Mouse (Mus musculus) monocyte, adult 2 months (primary cell): ENCODE data around the gene Ncr1.
"Not testable (repeated sequence)": the region's sequence is repeated elsewhere in the genome, so short reads cannot be mapped to it uniquely, and the experiment has no call there.

ENCODE experiments used
- DNase-seq, 2 experiments: peaks; one replicate each; pipeline ENCODE4 v3.0.0; 2022; ENCODE audit warnings: low spot score in 2 of 2, low read depth in 1 of 2

Ncr1 gene

DNA sequence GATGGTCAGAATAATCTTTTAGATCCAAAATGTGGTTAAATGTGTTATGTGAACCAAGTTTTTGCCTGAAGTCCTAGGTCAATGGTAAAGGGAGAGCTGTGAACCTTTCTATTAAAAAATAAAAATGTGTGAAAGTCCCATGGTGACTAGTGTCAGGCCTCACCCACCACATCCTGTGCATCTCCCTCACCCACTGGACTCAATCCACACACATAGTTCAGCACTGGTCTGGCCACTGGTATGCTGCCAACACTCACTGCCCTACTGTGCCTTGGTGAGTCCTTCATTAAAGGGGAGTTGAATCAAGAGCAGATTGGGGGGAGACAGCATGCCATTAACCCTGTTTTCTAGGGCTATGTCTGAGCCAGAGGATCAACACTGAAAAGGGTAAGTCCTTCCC is at the start of gene Ncr1:
Gene Ncr1 (plus strand): TSS at position 216 of the 400 bp plus-strand sequence.
- DNase-seq, result no peak

DNA sequence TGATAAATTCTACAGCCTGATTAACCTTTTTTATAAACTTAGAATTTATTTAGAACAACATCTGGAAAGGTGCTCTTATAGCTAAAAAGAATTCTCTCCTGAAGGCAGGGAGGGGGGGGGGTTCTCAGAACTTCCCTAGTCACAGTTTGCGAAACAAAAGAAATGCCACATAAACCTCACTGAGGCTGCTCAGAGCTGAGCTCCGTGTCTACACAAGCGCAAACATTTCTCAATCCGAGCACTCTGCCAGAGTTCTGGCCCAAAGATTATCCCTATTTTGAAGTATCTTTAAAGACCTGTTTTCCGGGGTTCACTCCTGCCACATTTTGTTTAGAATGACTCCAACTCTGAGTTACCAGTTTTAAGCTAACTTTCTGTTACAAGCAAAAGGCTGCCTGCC is 44.9 kb upstream of the Ncr1 start:
- no peak for DNase-seq

DNA sequence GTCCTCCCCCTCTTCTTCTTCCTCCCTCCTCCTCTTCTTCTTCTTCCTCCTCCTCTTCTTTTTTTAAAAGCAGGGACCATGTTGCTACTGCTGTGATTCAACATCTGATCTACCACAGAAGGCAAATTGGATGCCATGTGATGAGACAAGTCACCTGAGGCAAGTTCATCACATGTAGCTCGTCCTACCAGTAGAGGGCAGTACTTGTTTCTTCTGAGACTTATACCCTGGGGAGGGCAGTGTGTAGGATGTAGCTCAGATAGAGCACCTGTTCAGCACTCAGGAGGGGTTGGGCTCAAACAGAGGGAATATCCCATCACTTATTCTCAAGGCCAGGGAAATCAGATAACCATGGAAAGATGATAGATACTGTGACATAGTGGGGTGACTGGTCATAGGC is 40.3 kb upstream of the Ncr1 start:
- no peak for DNase-seq

DNA sequence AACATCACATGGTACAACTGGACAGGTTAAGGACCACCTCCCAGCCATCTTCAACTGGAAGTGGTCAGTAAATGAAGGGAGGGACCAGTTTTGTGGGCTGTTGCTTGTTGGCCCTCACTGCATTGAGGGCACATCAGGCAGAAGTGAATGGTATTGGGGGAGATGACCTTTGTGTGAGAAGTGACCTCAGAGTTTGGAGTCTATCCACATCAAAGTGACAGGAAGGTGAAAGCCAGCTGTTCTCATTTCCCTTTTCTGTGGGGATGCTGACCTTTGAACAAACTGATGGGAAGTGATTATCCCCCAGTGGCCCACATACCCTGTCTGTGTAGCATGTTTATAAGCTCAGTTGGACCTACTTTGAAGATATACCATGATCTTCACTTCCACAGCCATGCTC is 37.4 kb upstream of the Ncr1 start:
- no peak for DNase-seq

DNA sequence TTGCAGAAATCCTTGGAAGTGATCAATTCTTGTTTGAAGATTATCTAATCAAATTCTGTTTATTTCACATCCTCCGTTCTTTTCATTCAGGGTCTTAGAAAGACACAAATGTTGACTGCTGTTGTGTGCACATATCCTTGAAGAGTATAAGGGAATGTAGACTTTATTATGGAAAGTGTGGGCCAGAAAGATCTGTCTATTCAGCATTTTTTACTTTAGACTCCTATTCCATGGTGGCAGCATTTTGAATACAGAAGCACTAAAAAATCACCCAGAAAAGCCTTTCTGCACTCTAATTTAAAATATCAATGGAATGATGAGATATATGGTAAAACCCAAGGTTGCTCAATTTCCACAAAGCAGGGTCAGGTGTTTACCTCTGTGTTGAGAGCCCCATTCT is 34.1 kb upstream of the Ncr1 start:
- DNase-seq, result no peak

DNA sequence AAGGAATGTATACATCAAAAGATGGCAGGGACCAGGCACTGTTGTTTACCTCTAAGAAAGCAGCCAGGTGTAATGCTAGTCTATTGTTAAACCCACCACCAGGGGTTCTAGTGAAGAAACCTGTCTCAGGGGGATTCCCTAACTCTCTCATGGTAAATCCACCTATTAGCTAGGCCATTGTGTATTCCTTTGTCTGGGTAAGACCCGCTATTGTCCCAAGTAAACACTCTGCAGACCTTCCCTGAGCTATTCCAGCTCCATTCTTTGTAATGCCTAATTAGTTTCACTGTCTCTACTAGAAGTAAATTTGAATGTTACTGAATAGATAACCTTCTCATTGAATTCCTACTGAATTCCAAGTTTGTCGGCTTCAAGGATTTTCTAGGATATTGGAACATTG is 24.4 kb upstream of the Ncr1 start:
- not testable (repeated sequence) for DNase-seq

DNA sequence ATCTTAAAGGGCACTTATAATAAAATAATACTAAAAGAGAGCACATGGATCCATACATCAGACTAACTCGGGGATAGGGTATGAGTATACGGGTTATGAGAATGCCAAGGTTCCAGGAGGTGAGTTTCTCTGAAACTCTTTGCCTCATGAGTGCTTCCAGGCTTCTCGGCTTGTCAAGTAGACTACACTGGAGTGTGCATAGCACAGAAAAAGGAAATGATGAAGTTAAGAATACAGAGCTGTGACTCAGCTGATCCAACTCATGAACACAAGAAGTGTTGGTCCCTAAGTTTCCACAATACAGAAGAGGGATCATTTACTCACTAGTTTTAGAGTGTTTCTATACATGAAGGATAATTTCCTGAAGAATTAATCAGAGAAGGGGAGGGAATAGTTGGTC is 24.0 kb upstream of the Ncr1 start:
- DNase-seq, result not testable (repeated sequence)

DNA sequence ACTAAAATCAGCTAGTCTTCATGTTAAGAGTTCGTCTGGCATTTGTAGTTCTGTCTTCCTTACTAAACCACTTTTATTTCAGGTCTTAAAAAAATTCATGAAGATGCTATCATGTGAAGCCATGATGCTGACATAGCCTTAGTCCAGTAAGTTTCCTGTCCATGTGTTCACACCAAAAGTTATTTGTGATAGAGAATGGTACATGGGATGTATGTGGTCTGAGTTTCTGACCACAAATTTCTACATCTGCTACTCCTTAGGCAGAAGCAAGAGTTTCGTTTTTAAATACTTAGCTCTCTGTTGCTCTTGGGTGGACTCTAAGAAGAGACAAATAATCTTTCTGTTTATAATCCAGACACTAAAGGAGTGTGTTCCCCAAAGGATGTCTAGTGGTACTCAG is 14.2 kb upstream of the Ncr1 start:
- no peak for DNase-seq

DNA sequence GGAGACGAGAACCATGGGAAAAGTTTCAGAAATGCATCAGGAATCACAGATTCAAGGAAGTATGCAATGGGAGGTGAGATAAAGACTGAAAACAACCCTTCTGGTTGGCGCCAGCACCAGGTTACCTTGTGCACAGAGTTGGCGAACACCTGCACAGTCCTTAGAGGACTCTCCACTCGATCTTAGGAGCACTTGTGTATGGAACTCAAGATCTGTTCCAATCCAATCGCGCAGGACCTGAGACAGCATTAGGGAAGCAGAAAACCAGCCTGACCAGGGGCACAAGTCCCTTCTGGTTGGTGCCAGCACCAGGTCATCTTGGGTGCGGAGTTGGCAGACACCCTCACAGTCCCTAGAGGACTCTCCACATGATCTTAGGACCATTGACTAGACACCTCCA is 36.0 kb downstream of the Ncr1 start:
- DNase-seq, result no peak
